Mouse (Mus musculus) cerebellum, adult 2 months (tissue): ENCODE data around the gene Sf3b3.

Source experiments
- CTCF ChIP-seq: fragments of 200-500 bp; IDR thresholded peaks from 2 replicates; pipeline ENCODE4 v1.5.1; 2011; ENCODE audit warnings: low read depth, mild to moderate bottlenecking, control low read depth, low read length, moderate library complexity, borderline replicate concordance; ENCODE audit not compliant: insufficient read depth
- POLR2A ChIP-seq: fragments of 200-500 bp; IDR thresholded peaks from 2 replicates; pipeline ENCODE4 v1.6.1; 2011; ENCODE audit warnings: low read length, control low read depth, borderline replicate concordance; ENCODE audit not compliant: insufficient read depth

- TF ChIP-seq POLR2A (no peak), CTCF (no peak)
Measured at GRCm38 (mm10) chr8:110785366-110785765, 61.2 kb downstream of the Sf3b3 start.
